Mouse (Mus musculus): ENCODE data around the gene Mdn1. TPM values are rescaled to one million over a fixed set of nuclear protein-coding genes. Genes with fewer than 3 reads are reported as not detected.

Mdn1 gene
- total and polyA plus RNA-seq, 2 experiments from 2014 or later: 3.7 to 6.8 TPM

- no peak for ATAC-seq (ENCODE audit: insufficient read depth, low read depth)
- WGBS: 96% methylated on average over 3 of the region's 3 CpGs
- no peak overlapping the region for H3K4me2 ChIP-seq (ENCODE audit: low read depth, low read length)
- no peak overlapping the region for H3K9ac ChIP-seq (replicated peaks; ENCODE audit: low read depth, low read length)
- H3K36me3 ChIP-seq (replicated peaks; ENCODE audit: control insufficient read depth, insufficient read depth, low read length): no peaks in the 10 kb centered on the region
- TF ChIP-seq CTCF (IDR thresholded peaks at IDR 0.05; ENCODE audit: low read depth) (no peak), EP300 (IDR thresholded peaks at IDR 0.05; ENCODE audit: low read depth) (no peak)
- no peak overlapping the region for H3K4me3 ChIP-seq (ENCODE audit: low read depth, low read length)
- H3K4me1 ChIP-seq (ENCODE audit: control insufficient read depth, insufficient read depth): no peaks in the 10 kb centered on the region
- DNase-seq (ENCODE audit: low spot score): no peak
- no peaks in the 10 kb centered on the region for H3K9me3 ChIP-seq (replicated peaks; ENCODE audit: control insufficient read depth, low read length)
- H3K27me3 ChIP-seq (ENCODE audit: control insufficient read depth, insufficient read depth, low read length): no peaks in the 10 kb centered on the region
- H3K27ac ChIP-seq (ENCODE audit: low read depth): no peak overlapping the region
Measured at GRCm38 (mm10) chr4:32820676-32821075, 163.8 kb downstream of the Mdn1 start.

GRCm38 (mm10) chr4:32824254-32824653 lies 167.3 kb downstream of the Mdn1 start:
- WGBS: 64% methylated on average over 8 of the region's 8 CpGs
- no peak overlapping the region for H3K4me3 ChIP-seq (ENCODE audit: low read depth, low read length)
- TF ChIP-seq EP300 (IDR thresholded peaks at IDR 0.05; ENCODE audit: low read depth) (no peak), CTCF (IDR thresholded peaks at IDR 0.05; ENCODE audit: low read depth) (no peak)

More at GRCm38 (mm10) chr4:32824254-32824653, 167.3 kb downstream of the Mdn1 start:
- DNase-seq (ENCODE audit: low spot score) (no peak), ATAC-seq (ENCODE audit: insufficient read depth, low read depth) (no peak)
- Histone ChIP-seq H3K9me3 (replicated peaks; ENCODE audit: control insufficient read depth, low read length) (no peaks in the 10 kb centered on the region), H3K9ac (replicated peaks; ENCODE audit: low read depth, low read length) (no peak overlapping the region), H3K36me3 (replicated peaks; ENCODE audit: control insufficient read depth, insufficient read depth, low read length) (no peaks in the 10 kb centered on the region), H3K4me2 (ENCODE audit: low read depth, low read length) (no peak overlapping the region), H3K4me1 (ENCODE audit: control insufficient read depth, insufficient read depth) (no peaks in the 10 kb centered on the region), H3K27me3 (ENCODE audit: control insufficient read depth, insufficient read depth, low read length) (no peaks in the 10 kb centered on the region), H3K27ac (ENCODE audit: low read depth) (no peak overlapping the region)

Other genes with a start within 250 kb of the Mdn1 start
- gene Gja10, start 54.4 kb upstream of the Mdn1 start, total RNA-seq (2014; rRNA removed; ENCODE audit: low replicate concordance): not detected in 2 replicates
- gene Gja10, start 54.4 kb upstream of the Mdn1 start, polyA plus RNA-seq (2015; fragmentation: Nextera tagmentation; extraction: Ambion mirVana): not detected in 2 replicates
- 3.0 and 3.4 TPM in 2 replicates for gene Casp8ap2, start 41.7 kb upstream of the Mdn1 start, total RNA-seq (2014; rRNA removed; ENCODE audit: low replicate concordance)
- gene Casp8ap2, start 41.7 kb upstream of the Mdn1 start, polyA plus RNA-seq (2015; fragmentation: Nextera tagmentation; extraction: Ambion mirVana): 16.4 and 17.0 TPM in 2 replicates
- 8.7 and 70.8 TPM in 2 replicates for gene Lyrm2, start 143.1 kb downstream of the Mdn1 start, total RNA-seq (2014; rRNA removed; ENCODE audit: low replicate concordance)
- 146 and 154 TPM in 2 replicates for gene Lyrm2, start 143.1 kb downstream of the Mdn1 start, polyA plus RNA-seq (2015; fragmentation: Nextera tagmentation; extraction: Ambion mirVana)